Mouse (Mus musculus): ENCODE data around the gene Pde4d.

The Pde4d gene

DNA sequence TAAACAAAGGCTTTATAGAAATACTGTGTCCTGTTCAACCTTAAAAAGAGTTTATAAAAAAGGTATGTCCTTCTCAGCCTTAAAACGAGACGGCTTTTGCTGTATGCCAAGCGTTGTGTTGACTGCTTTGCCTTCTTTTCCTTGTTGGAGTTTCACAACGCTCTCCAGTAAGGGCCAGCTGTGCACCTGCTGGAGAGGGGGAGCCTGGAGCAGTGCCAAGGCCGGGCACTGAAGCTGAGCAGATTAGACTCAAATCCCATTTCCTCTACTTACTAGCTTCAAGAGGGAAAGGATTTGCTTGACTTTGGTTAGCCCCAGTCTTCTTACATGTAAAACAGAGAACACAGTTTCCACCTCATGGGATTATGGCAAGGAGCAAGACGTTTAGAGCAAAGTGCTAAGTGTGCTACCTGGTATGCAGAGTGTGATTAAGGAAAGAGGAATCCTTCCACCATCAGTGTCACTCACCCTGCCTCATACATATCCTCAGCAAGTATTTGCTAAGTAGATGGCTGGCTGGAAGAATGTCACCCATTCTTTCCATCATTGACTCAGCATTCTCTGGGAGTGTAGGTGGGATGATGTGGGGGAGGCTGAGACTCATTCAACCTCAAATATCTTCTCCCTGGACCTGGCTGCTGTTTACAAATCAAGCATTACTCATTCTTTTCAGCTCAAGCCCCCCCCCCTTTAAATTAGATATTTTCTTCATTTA, 149.6 kb downstream of the Pde4d start:
- no peak for DNase-seq

DNA sequence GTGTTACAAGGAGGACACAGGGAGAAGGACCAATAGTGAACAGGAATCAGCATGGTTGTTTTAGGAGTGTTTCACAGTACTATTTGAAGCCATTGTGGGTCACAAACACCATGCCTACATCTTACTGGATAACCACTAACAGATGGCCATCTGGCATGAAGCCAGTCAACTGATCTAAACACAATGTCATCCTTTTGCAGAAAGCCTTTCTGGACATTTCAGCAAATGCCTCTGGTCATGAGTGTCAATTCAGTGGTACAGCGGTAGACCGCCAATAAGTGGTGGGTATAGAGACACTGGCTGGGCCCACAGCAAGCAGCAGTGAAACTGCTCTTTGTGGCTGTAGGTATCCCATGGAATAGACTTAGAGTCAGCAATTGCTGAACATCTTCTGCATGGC, 151.3 kb downstream of the Pde4d start:
- no peak for DNase-seq

DNA sequence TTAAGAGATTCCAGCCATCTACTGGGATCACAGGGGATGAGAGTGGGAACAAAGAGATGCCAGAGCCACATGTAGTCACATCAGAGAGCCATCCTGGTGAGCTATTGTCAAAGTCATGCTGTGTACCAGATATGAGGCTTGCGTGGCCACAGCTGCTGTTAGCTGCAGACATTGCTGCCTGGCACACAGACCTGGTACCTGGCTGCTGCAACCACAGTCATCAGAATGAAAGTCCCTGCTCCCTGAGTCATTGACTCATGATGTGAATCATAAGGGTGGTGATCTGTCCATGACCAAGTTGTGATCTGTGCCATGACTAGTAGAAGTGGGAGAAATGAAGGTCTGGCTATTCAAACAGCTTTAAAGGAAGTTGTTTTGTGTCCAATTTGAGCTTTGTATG, 153.8 kb downstream of the Pde4d start:
- no peak for DNase-seq

DNA sequence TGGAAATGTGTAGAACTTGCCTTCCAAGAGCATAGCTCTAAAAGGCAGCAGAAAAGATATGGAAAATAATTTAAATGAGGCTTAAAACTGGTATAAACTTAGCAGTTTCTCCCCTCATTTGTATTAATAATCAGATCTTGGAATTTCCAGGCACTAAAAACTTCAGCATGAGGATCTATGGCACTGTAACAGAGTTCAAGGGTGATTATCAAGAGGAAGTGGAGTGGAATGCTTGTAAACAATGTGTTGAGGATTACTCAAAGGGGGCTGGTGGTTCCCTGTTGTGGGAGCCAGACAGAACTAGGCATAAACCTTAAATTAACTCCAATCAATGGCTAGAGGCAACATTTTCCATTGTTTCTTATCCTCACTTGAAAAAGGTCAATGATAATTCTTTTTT, 154.5 kb downstream of the Pde4d start:
- no peak for DNase-seq

DNA sequence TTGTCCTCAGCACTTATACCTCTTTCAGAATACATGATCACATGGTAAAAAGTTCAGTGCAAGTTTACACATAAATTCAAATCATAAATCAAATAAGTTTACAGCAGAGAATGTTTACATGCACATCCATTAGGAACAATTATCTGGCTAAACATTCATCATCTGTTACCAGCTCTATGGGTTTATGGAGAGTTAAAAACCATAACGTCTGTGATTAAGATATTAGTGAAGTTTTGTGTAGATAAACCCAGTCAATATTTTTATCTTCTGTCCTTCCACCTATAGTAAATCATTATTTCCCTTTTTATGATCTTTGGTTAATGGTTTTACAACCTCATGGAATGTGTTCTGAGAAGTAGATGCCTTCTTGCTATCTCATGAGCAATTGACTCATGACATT, 168.5 kb downstream of the Pde4d start:
- no peak for DNase-seq

DNA sequence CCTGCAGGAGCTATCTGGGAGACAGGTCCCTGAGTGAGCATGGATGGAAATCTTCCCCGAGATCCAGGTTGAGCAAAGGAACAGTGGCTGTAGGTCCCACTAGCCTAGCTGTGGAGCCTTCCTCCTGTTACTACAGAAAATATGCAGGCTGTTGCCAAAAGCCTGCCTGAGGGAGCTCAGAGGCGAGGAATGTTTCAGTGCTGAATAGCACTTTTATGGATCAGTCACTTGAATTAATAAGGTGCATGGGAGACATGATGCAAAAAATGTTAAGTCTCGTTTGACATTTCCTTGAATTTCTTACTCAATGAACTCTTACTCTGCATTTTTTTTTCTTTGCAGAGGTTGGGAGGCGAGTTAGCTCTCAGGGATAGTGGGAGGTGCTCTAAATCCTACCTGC, 172.9 kb downstream of the Pde4d start:
- DNase-seq, result no peak

DNA sequence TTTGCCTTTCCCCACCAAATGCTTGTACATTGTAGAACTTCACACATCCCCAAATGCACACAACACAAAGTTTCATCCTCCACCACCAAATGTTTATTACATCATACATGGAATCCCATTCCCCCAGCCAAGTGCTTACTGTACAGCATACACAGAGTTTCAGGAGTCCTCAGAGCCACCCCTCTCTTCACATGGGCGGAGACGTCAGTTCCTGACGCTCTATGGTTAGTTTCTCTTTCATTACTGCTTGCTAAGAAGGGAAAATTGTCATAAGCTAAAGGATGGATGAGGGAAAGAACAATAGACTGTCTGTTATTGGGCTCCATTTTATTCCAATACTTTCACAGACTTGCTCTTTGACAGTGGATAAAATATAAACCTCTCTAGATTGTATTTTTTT, 174.2 kb downstream of the Pde4d start:
- no peak for DNase-seq

DNA sequence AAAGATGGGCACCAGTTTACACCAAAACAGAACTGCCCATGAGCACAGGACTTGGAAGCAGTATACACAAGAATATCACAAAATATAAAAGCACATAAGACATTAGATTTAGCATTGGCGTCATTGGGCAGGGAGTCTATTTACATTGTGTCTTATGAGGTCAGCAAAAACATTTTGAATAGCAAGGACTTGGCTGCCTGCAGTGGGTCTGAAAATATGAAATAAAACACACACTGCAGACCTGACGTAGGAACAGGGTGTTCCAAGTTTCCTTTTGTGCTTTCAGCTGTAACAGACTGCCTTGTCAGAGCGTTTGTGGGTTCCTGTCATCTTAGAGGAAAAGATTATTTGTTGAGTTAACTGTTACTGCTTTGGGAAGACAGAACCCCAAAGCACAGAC, 176.4 kb downstream of the Pde4d start:
- DNase-seq, result no peak

DNA sequence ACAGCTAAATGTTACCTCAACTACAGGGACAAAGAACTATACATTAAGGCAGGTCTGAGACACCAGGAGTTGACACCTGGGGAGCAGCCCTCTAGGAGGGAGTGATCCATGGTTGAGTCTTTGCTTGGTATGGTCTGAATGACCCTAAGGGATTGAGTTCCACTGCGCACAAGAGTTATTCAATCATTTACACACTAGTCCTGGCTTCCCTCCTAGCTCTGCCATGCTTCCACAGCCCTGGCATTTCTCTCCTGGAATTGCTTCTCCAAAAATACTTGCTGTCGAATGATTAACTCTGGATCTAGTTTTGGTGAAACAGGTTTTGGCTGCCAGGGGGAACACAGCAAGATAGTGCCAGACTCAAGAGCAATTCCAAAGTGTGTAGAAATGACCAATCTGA, 178.8 kb downstream of the Pde4d start:
- DNase-seq, result no peak

DNA sequence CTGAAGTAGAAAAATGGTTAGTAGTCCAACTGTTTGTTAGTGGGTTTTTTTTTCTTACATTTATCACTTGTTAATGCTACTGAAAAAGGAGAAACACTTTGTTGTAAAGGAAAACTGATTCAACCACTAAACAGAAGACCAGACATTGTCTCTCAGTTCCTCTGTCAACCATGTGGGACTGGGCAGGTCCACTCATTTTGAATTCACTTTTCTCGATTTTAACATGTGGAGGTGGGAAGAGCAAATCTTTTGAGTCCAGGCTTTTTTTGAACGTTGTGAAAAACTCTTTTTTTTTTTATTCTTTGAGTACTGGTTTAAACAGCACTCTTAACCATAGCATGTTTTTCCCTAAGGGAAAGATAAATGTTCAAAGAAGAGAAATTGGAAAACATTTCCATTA, 180.8 kb downstream of the Pde4d start:
- DNase-seq, result no peak

DNA sequence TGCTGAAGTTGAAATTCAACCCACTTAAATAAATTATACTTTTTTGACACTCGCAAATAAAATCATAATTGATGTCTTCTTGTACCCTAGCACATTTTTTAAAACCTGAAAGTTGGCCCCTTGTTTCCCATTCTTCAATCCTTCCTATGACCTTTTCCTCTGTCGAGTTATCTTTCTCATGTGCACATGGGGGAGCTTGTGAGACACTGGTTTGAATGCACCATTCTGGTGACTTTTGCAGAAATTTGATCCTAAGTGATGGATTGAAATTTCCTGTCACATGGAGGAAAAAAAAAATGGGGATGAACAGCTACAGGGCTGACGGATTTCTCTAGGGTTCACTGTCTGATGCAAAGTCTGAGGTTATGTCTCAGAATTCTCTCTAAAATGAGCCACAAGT, 181.5 kb downstream of the Pde4d start:
- DNase-seq, result no peak

DNA sequence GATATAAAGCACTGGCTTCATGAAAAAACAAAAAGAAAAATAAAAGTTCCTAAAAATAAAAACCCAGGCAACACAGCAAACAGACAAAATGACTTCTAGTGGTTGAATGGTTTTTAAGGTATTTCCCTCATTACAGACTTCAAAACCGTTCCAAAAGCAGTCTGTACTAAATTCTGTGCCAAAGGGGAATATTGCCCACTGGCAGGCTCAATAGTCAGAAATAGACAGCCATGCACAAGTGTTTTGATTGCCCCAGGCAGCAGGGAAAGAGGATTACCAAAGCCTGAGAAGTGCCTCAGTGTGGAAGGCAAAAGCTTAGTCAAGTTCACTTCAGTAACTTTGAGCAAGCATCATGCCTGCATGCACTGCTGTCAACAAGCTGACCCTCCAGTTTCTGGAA, 186.8 kb downstream of the Pde4d start:
- DNase-seq, result no peak

DNA sequence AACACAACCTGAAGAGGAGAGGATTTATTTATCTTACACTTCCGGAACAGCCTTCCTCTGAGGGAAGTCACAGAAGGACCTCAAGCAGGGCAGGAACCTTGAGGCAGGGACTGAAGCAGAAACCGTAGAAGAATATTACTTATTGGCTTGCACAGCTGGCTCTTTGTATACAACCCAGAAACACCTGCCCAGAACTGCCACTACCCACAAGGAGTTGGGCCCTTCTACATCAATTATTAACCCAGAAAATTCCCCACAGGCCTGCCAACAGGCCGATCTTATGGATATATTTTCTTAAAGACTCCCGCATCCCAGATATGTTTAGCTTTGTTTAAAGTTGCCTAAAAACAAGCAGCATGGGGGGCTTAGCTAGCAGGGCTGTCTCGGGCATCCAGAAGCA, 192.5 kb downstream of the Pde4d start:
- DNase-seq, result no peak

DNA sequence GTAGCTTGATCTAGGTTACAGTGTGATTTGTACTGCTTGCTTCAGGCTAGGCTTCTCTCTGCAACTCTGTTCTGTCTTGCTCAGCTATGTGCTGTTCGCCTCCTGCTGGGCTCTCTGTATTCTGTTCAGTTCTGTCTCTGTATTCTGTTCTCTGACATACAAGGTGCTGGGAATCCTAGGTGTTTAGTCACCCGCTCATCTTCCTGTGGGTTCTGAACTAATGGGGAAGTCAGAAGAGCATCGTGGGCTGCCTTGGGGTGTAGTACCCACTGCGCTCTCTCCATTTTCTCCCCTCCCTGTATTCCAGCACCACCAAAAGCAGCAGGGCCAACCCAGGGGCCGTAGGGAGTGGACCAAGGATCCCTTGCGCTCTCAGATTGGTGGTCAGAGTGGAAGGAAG, 197.1 kb downstream of the Pde4d start:
- DNase-seq, result no peak

DNA sequence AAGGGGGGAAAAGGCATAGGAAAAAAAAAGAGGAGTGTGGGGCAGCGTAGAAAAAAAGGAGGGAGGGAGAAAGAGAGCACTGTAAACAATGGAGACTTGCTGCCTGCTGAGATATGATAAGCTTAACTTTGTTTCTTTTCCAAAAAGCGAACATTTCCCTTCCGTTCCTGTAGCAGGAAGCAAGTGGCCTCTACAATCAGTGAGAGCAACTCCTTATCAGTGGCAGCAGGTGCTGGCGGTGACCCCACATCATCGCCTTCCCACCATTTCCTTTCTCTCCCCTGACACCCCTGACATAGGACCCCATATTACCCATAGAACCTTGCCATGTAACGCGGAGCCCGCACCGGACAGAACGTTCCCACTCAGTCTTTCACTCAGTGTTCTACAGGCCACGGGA, 197.5 kb downstream of the Pde4d start:
- no peak for DNase-seq

DNA sequence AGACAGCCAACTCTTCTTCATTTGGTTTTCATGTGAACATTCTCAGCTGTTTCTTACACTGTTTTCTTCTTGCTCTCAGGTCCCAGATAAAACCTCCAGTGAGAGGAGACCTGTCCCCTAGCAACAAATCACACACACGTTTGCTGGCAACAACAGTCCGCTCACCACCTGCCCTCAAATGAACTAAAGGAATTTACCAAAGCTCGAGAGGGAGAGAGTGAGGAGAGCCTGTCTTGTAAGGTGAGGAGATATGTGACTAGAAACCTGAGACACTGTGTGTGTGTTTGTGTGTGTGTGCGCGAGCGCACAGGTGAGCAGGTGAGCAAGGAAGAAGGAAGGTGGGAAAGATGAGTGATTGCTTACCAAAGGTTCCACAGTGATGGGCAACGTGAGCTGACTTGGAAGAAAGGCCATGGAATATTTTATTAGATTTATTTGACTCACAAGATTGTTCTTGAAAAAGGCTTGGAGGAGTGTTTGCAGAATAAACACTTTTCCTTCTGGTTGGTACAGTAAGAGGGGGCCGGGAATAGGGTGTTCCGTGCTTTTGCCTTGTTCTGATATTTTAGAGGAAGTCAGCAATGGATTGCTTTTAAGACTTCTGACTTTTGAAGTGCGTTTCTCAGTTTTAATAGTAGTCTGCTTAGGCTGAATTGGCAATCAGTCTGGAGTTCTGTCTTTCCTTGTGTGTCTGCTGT, 204.4 kb downstream of the Pde4d start:
- no peak for DNase-seq

DNA sequence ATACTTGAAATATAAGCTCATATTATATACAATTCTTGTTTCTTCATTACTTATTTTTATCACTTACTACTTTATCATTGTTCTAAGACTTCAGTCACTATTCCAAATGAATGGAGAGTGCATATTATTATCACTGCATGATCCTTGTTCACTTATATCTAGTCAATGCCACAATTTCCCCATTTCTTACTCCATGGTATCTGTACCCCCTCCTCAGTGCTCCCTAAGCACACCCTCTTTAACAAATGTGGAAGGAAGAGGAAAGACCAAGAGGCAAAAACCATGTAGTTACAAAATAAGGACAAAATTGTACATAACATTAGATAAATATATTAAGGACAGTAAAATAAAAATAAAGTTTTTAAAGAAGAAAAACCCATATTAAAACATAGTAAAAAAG, 216.8 kb downstream of the Pde4d start:
- no peak for DNase-seq

DNA sequence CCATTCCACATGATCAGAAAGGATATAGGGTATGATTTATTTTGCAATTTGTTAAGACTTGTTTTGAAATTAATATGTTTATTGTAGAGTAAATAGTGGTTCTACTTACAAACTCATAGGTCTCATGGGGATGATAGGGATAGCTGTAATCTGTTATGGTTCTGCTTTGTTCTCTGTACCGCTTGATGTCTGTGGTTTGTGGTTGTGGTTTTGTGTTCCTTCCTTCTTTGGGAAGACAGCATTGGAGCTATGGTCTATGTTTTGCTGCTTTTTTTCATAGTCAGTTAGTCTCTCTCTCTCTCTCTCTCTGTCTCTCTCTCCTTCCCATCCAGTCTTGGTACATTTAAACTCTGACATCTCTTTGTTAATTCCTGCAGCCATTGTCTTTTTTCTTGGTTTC, 217.3 kb downstream of the Pde4d start:
- DNase-seq, result no peak

DNA sequence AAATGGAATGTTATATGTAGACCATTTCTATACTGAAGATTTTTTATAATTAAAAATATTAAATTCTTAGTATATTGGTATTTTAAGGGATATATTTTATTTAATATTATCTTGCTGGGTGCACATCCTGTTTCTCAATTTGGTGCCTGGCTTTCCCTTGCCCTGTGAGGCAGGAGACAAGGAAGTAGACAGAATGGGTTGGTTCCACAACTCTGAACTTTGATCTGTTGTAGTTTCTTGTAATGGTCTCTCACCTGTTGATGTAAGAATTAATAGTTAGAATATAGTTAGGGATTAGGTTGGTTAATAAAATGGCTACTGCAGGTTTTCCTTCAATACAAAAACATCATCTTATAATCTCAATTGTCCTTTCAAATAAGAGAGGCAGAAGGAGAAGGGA, 227.3 kb downstream of the Pde4d start:
- DNase-seq, result no peak

DNA sequence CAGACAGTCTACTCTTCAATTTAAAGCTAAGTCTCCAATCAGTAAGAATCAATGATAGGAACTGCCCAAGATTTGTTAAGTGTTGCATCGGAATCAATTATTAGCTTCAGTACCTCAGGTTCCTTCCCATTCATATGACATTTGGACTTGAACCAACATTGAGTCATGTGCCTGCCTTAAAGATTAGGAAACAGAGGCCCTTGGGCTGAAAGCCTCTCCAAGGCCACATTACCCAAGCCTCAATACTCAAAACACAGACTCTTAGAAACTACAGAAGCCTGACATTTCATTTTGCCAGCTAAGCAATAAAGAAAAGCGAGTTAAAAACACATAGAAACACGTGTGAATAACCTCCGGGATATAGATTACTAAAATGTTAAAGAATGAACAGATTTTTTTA, 233.3 kb downstream of the Pde4d start:
- no peak for DNase-seq

DNA sequence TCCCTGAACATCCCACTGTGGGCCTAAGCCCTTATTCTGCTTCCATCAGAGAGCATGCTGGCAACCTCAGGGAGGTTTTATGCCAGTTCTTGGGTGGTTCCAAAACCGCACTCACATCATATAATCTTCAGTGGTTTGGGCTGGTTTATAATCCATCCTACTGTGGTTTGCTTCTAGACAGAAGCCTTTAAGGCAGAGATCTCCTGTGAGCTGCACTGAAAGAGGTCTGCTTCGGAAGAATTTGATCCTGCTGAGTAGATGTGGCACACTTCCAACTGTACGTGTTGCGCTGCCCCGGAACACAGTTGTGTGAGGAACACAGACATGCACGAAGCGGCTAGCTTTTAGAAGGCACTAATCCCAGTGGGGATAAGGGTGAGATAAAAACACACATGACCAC, 236.1 kb downstream of the Pde4d start:
- no peak for DNase-seq

DNA sequence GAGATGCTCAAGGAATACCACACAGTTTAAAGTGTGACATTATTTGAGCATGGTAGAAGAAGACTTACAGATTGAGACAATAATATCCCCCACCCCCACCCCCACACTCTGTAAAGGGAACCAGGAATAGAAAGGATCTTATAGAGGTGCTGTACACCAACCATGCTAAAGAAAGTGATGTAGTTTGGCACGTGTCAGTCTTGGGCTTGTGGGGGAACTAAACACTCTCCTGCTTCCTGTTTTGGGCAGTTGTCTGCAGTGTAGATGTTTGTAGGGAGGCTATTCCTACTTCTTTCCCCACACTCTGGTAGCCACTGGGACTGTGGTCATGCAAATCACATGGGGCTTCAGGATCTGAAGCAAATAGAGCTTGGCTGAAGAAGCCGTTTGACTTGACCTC, 236.5 kb downstream of the Pde4d start:
- no peak for DNase-seq

DNA sequence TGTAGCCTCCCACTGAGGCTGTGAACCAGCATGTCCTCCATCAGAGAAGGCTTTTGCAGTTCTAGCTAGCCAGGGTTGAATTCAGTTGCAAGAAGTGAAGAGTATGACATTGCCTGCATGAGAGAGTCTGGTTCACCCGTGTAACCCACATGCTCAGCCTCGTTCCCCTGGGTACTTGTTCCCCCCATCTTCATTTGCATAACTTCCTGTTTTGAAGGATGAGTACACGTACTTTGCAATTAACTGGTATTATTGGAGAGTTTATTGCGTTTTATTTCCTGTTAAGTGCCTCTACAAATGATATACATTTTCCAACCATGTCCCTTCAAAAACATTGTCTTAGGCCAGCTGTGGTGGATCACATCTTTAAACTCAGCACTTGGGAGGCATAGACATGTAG, 237.1 kb downstream of the Pde4d start:
- DNase-seq, result no peak

DNA sequence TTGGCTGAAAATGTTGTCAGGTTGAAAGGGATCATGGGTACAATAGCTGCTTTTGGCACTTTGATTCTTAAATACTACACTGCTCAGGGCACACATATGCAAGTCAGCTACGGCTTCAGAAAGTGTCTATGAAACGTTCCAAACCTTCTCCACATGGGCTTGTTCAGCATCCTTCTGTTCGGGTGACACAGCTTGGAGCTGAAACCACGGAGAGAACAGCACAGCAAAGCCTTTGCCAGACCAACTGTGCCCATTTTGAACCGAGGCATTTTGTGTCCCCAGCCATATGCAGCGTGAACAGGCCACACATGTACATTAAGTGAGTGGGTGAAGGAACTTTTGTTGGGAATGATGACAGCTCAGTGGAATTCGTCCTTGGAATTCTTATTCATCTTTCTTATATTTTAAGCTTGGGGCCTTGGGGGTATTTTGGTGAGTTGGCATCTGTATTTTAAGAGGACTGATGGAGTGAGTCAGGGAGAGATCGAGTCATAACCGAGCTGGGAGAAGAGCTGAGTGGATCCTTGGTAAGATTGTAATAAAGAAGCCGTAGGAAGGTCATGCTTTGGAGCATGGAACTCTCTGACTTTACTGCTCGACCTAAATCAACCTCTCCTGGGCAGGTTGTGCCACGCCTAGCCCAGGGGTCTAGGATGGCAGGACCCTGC, 243.3 kb downstream of the Pde4d start:
- no peak for DNase-seq

DNA sequence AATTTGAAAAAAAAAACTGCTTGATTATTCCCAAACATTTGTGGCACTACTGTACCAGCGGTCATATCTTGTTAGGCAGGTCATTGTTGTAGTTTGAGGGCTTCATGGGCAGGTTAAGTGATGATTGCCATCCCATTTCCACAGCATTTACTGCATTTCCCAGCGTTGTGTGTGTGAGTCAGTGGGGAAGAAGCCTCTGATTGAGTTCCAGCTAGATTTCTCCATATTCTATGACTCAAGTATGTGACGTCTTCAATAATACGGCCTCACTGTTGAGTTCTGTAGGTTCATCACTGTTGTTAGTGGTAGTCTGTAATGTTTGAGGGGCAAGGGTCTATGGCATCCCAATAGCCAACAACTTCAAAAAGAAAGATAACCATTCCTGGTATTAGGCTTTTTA, 255.7 kb downstream of the Pde4d start:
- DNase-seq, result no peak
